Mouse (Mus musculus): Measurements from ENCODE around the gene Cant1. TPM values are rescaled to one million over a fixed set of nuclear protein-coding genes. Genes with fewer than 3 reads are reported as not detected.

Gene Cant1
- polyA plus RNA-seq, 1 experiment from 2014 or later: 32.3 TPM

GRCm38 (mm10) chr11:118366559-118366958 lies 52.3 kb downstream of the Cant1 start:
- Histone ChIP-seq H3K36me3 (ENCODE audit: control insufficient read depth, insufficient read depth, low read length) (no peaks in the 10 kb centered on the region), H3K4me1 (replicated peaks; ENCODE audit: control insufficient read depth, insufficient read depth) (peaks cover 15% of the 10 kb centered on the region), H3K27ac (replicated peaks) (no peak overlapping the region), H3K4me2 (replicated peaks; ENCODE audit: low read depth) (no peak overlapping the region), H3K9ac (ENCODE audit: low read length) (no peak overlapping the region), H3K4me3 (ENCODE audit: low read depth, low read length) (no peak overlapping the region), H3K27me3 (ENCODE audit: control insufficient read depth, insufficient read depth, low read length) (no peaks in the 10 kb centered on the region), H3K9me3 (ENCODE audit: control insufficient read depth, low read length) (no peaks in the 10 kb centered on the region)
- ATAC-seq (ENCODE audit: low FRiP score, low TSS enrichment) (no peak), DNase-seq (ENCODE audit: low spot score) (no peak)
- WGBS: 70% methylated on average over 8 of the region's 8 CpGs
- no peak for TF ChIP-seq CTCF (IDR thresholded peaks at IDR 0.05; ENCODE audit: low read depth)
- no peak for TF ChIP-seq EP300 (optimal IDR thresholded peaks at IDR 0.05)

DNA sequence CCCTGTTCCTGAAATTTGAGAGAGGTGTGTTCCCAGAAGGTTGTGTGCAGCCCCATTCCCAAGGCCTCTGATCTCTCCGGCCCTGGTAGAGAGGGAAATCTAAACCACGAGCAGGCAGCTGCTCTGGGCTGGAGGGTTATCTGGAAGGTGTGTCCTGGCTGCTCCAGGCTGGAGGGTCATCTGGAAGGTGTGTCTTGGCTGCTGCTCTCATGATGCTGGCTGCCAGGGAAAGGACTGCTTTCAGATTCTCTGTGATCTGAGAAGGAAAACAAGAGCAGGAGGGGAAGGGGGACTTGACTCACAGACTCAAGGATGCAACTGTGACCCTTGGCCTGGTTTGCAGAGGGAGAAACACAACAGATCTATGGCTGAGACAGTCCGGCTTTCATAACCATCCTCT lies 52.8 kb downstream of the Cant1 start:
- H3K4me3 ChIP-seq (ENCODE audit: low read depth, low read length): no peak overlapping the region
- ATAC-seq (ENCODE audit: low FRiP score, low TSS enrichment) (no peak), DNase-seq (ENCODE audit: low spot score) (no peak)
- no peaks in the 10 kb centered on the region for H3K9me3 ChIP-seq (ENCODE audit: control insufficient read depth, low read length)
- peak overlapping the region; percentile 40; the same call in 1 of the 2 replicates for H3K27ac ChIP-seq (replicated peaks)
- H3K4me2 ChIP-seq (replicated peaks; ENCODE audit: low read depth): no peak overlapping the region
- H3K36me3 ChIP-seq (ENCODE audit: control insufficient read depth, insufficient read depth, low read length): no peaks in the 10 kb centered on the region
- H3K27me3 ChIP-seq (ENCODE audit: control insufficient read depth, insufficient read depth, low read length): no peaks in the 10 kb centered on the region
- H3K4me1 ChIP-seq (replicated peaks; ENCODE audit: control insufficient read depth, insufficient read depth): peaks cover 15% of the 10 kb centered on the region
- WGBS: 38% methylated on average over 3 of the region's 3 CpGs
- TF ChIP-seq CTCF (IDR thresholded peaks at IDR 0.05; ENCODE audit: low read depth) (no peak), EP300 (optimal IDR thresholded peaks at IDR 0.05) (no peak)
- no peak overlapping the region for H3K9ac ChIP-seq (ENCODE audit: low read length)

GRCm38 (mm10) chr11:118365171-118365570 lies 53.7 kb downstream of the Cant1 start:
- H3K4me2 ChIP-seq (replicated peaks; ENCODE audit: low read depth): no peak overlapping the region
- peaks cover 23% of the 10 kb centered on the region for H3K4me1 ChIP-seq (replicated peaks; ENCODE audit: control insufficient read depth, insufficient read depth)
- peak; percentile 70 for ATAC-seq (ENCODE audit: low FRiP score, low TSS enrichment)
- no peak overlapping the region for H3K9ac ChIP-seq (ENCODE audit: low read length)
- no peaks in the 10 kb centered on the region for H3K36me3 ChIP-seq (ENCODE audit: control insufficient read depth, insufficient read depth, low read length)
- no peaks in the 10 kb centered on the region for H3K27me3 ChIP-seq (ENCODE audit: control insufficient read depth, insufficient read depth, low read length)
- H3K9me3 ChIP-seq (ENCODE audit: control insufficient read depth, low read length): no peaks in the 10 kb centered on the region
- WGBS: 40% methylated on average over 7 of the region's 7 CpGs
- no peak for TF ChIP-seq EP300 (optimal IDR thresholded peaks at IDR 0.05)
- no peak for TF ChIP-seq CTCF (IDR thresholded peaks at IDR 0.05; ENCODE audit: low read depth)
- peak; percentile 44 for DNase-seq (ENCODE audit: low spot score)
- H3K4me3 ChIP-seq (ENCODE audit: low read depth, low read length): no peak overlapping the region
- H3K27ac ChIP-seq (replicated peaks): peak overlapping the region; percentile 63

DNA sequence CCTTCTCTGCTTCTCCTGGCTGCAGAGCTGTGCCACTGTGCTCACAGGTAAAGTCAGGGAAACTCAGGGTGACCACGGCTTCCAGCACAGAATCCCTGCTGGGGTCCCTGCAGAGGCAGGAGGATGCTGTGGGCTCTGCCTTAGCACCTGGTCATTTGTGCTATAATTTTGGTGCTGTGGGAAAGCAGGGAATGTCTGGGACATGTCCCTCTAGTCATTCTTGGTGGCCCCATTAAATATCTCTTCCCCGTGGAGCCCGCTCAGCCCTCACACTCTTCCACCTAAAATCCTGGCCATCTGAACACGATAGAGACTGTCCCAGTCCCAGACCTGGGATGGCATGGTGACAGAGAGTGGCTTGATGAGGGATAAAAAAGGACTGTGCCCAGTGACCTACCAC lies 54.9 kb downstream of the Cant1 start:
- no peak for DNase-seq (ENCODE audit: low spot score)
- peaks cover 23% of the 10 kb centered on the region for H3K4me1 ChIP-seq (replicated peaks; ENCODE audit: control insufficient read depth, insufficient read depth)
- H3K9me3 ChIP-seq (ENCODE audit: control insufficient read depth, low read length): no peaks in the 10 kb centered on the region
- H3K4me3 ChIP-seq (ENCODE audit: low read depth, low read length): no peak overlapping the region
- WGBS: 87% methylated on average over 4 of the region's 4 CpGs
- TF ChIP-seq EP300 (optimal IDR thresholded peaks at IDR 0.05) (no peak), CTCF (IDR thresholded peaks at IDR 0.05; ENCODE audit: low read depth) (no peak)
- H3K27ac ChIP-seq (replicated peaks): peak overlapping the region; percentile 88; the same call in 1 of the 2 replicates
- no peak overlapping the region for H3K4me2 ChIP-seq (replicated peaks; ENCODE audit: low read depth)
- no peak for ATAC-seq (ENCODE audit: low FRiP score, low TSS enrichment)
- H3K9ac ChIP-seq (ENCODE audit: low read length): peak overlapping the region; percentile 48
- H3K36me3 ChIP-seq (ENCODE audit: control insufficient read depth, insufficient read depth, low read length): no peaks in the 10 kb centered on the region
- no peaks in the 10 kb centered on the region for H3K27me3 ChIP-seq (ENCODE audit: control insufficient read depth, insufficient read depth, low read length)

GRCm38 (mm10) chr11:118362971-118363518 lies 55.8 kb downstream of the Cant1 start:
- H3K9me3 ChIP-seq (ENCODE audit: control insufficient read depth, low read length): no peaks in the 10 kb centered on the region
- peaks cover 23% of the 10 kb centered on the region for H3K4me1 ChIP-seq (replicated peaks; ENCODE audit: control insufficient read depth, insufficient read depth)
- 7% methylated on average over 8 of the region's 8 CpGs for WGBS
- no peak overlapping the region for H3K4me3 ChIP-seq (ENCODE audit: low read depth, low read length)
- DNase-seq (ENCODE audit: low spot score): peak; percentile 55
- H3K27ac ChIP-seq (replicated peaks): peak overlapping the region; percentile 88
- H3K36me3 ChIP-seq (ENCODE audit: control insufficient read depth, insufficient read depth, low read length): no peaks in the 10 kb centered on the region
- peak overlapping the region; percentile 48 for H3K9ac ChIP-seq (ENCODE audit: low read length)
- no peak for TF ChIP-seq EP300 (optimal IDR thresholded peaks at IDR 0.05)
- no peak for TF ChIP-seq CTCF (IDR thresholded peaks at IDR 0.05; ENCODE audit: low read depth)
- ATAC-seq (ENCODE audit: low FRiP score, low TSS enrichment): peak; percentile 80
- no peaks in the 10 kb centered on the region for H3K27me3 ChIP-seq (ENCODE audit: control insufficient read depth, insufficient read depth, low read length)
- H3K4me2 ChIP-seq (replicated peaks; ENCODE audit: low read depth): peak overlapping the region; percentile 29; the same call in 1 of the 2 replicates

- Histone ChIP-seq H3K9me3 (ENCODE audit: control insufficient read depth, low read length) (no peaks in the 10 kb centered on the region), H3K27me3 (ENCODE audit: control insufficient read depth, insufficient read depth, low read length) (no peaks in the 10 kb centered on the region), H3K9ac (ENCODE audit: low read length) (peak overlapping the region; percentile 48; the same call in 1 of the 2 replicates), H3K4me1 (replicated peaks; ENCODE audit: control insufficient read depth, insufficient read depth) (peaks cover 23% of the 10 kb centered on the region), H3K36me3 (ENCODE audit: control insufficient read depth, insufficient read depth, low read length) (no peaks in the 10 kb centered on the region), H3K27ac (replicated peaks) (peak overlapping the region; percentile 88), H3K4me2 (replicated peaks; ENCODE audit: low read depth) (peak overlapping the region; percentile 29; the same call in 1 of the 2 replicates), H3K4me3 (ENCODE audit: low read depth, low read length) (no peak overlapping the region)
- DNase-seq (ENCODE audit: low spot score) (no peak), ATAC-seq (ENCODE audit: low FRiP score, low TSS enrichment) (peak; percentile 21; the same call in 1 of the 2 replicates)
- WGBS: 50% methylated on average over 1 of the region's 1 CpGs
- no peak for TF ChIP-seq CTCF (IDR thresholded peaks at IDR 0.05; ENCODE audit: low read depth)
- TF ChIP-seq EP300 (optimal IDR thresholded peaks at IDR 0.05): no peak
Observed at GRCm38 (mm10) chr11:118362501-118362900, 56.4 kb downstream of the Cant1 start.
